Mouse (Mus musculus) adrenal gland, postnatal 4 days (tissue): Measurements from ENCODE around the gene Clpp. TPM values are rescaled to one million over a fixed set of nuclear protein-coding genes. Genes with fewer than 3 reads are reported as not detected.

Experiments
- DNase-seq, 2 experiments: peaks; one replicate each; pipeline ENCODE4 v3.0.0; 2021 to 2022; ENCODE audit warnings: low spot score in 2 of 2, mixed read lengths in 2 of 2
- total RNA-seq, 2 experiments: library from RNA; stranded (reverse); gene quantifications; 2 replicates each; pipeline ENCODE4 v1.2.3; 2021

The Clpp gene
- total RNA-seq, 2 experiments from 2014 or later = 79.6 to 82.7 TPM

DNA sequence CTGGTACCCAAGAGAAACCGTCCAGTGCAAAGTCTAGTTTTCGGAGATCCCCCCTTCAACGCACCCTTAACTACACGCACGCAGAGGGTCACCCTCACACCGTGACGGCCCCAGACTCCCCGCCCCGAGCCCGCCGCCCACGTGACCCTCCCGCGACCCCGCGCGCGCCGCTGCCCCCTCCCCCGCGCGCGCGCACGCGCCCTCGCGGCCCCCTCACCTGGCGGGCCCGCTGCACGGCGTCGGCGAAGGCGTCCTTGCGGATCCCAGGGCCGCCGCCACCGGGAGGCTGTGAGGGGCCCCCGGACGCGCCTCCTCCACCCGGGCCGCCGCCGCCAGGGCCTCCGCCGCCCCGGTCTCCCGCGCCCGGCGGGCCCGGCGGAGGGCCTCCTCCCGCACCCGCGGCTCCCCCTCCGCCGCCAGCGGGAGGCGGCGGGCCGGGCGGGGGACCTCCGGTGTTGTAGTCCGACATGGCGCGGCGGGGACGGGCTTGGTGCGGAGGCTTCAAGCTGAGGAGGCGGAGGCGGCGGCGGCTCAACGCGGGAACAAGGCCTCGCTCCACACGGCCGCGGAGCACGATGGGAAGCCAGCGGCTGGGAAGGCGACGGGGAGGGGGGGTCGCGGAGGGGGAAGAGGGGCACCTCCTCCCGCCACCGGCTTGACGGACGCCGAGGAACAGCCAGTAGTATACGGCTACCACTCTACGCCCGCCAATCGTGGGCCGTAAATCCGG is 41.0 kb downstream of the Clpp start, which contains the start of gene Khsrp:
TSS of gene Khsrp (minus strand) at position 592 of the 730 bp plus-strand sequence.
- peak in 1 of 2 experiments; percentile 25 for DNase-seq

DNA sequence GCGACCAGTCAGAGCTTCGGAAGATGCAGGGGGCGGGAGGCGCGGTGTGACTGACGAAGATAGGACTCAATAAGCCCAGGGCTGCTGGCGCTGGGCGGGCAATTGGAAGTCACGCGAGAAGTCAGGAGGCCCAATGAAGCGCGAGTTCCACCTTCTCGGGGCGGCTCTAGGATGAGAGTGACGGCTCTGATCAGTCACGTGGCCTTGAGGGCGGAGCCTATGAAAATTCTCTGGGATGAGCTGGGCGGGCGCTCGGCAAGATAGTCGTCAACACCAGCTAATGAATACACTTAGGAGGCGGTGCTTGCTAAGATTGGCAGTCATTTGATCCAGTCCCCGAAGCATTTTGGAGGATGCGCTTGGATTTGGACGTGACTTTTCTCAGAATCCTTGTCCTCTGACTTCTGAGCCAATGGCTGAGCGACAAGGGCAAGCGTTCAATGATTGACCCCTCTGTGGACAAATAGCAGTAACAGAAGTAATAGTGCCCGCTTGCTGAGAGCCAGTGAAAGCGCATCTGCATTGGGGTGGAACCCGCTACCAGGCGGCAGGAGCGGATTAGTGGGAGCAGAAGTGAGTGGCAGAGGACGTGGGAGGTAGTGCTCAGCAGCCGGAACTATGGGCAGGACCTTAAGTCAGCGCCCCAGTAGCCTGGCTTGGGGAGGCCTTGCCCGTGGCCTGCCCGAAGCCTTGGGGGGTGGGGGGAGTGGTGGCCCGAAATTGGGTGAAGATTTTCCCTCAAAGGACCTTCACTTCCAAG is 41.7 kb downstream of the Clpp start:
- DNase-seq = peak; percentile 85 to 96

- DNase-seq = no peak
Observed at GRCm38 (mm10) chr17:57032854-57033253, 42.7 kb downstream of the Clpp start.

DNA sequence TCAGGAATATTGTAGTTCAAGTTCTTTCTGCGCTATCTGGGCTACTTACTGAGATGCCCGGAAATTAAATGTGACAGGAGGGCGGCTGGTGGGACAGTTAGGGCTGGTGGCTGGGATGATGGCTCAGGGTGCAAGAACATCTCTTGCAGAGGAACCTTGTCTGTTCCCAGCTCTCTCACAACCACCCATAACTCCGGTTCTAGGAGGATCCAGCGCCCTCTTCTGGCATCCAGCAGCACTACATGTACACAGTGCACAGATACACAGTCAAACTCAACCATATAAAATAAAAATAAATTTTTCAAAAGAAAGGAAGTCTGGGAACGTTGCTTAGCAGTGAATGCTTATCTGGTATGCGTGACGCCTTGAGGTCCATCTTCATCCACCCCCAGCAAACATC is 48.9 kb downstream of the Clpp start:
- DNase-seq = no peak

DNA sequence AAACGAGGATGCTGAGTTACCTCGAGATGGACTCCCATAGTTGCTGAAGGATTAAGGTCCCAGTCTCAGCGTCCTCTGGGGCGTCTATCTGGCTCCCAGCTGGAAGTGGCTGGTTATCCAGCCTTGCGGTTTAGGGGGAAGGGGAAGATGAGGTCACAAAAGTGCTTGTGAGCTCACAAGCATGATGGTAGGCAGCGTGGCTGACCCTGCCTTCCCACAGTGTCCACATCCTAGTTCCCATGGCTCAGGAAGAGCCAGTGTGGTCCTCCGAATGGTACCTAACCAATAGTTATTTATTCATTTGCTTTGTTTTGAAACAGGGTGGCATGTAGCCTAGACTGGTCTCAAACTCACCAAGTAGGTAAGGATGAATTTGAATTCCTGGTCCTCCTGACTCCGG is 51.4 kb downstream of the Clpp start, which contains the start of gene Slc25a41:
TSS of gene Slc25a41 (minus strand) at position 101 of the 400 bp plus-strand sequence.
- no peak for DNase-seq

Other genes starting within 250 kb of the Clpp start
- 1 to 10 TPM; 4.1 to 5.2 TPM for gene Nrtn, start 232.8 kb upstream of the Clpp start, total RNA-seq
- 10 to 100 TPM; 53.0 to 56.2 TPM for gene Dus3l, start 225.5 kb upstream of the Clpp start, total RNA-seq
- under 1 TPM; 0.76 to 0.90 TPM for gene Prr22, start 220.1 kb upstream of the Clpp start, total RNA-seq
- 1 to 10 TPM; 7.4 to 7.6 TPM for gene Rfx2, start 159.3 kb upstream of the Clpp start, total RNA-seq
- under 1 TPM in 1 of 2 experiments, not detected in 1; 0.25 TPM for gene Acsbg2, start 115.9 kb upstream of the Clpp start, total RNA-seq
- 1 to 10 TPM; 1.1 to 2.7 TPM for gene 1700061G19Rik, start 114.8 kb upstream of the Clpp start, total RNA-seq
- 10 to 100 TPM; 34.4 to 38.9 TPM for gene Mllt1, start 54.9 kb upstream of the Clpp start, total RNA-seq
- under 1 TPM; 0.17 to 0.28 TPM for gene Acer1, start 8.2 kb upstream of the Clpp start, total RNA-seq
- gene Alkbh7, start 7.0 kb downstream of the Clpp start, total RNA-seq = 10 to 100 TPM; 63.6 to 63.7 TPM
- 1 to 10 TPM in 1 of 2 experiments, not detected in 1; 1.8 TPM for gene Pspn, start 9.7 kb downstream of the Clpp start, total RNA-seq
- gene Gtf2f1, start 21.0 kb downstream of the Clpp start, total RNA-seq = 10 to 100 TPM; 55.7 to 58.6 TPM
- gene Gm17949, start 21.2 kb downstream of the Clpp start, total RNA-seq = under 1 TPM; 0.25 to 0.45 TPM
- 100 to 1,000 TPM; 141 to 156 TPM for gene Khsrp, start 41.2 kb downstream of the Clpp start, total RNA-seq
- not detected for gene Slc25a41, start 51.3 kb downstream of the Clpp start, total RNA-seq
- gene Crb3, start 68.8 kb downstream of the Clpp start, total RNA-seq = 1 to 10 TPM; 2.6 to 7.3 TPM
- 10 to 100 TPM; 80.0 to 85.9 TPM for gene Slc25a23, start 69.6 kb downstream of the Clpp start, total RNA-seq
- gene Dennd1c, start 88.2 kb downstream of the Clpp start, total RNA-seq = 1 to 10 TPM; 1.6 to 2.6 TPM
- gene Tubb4a, start 97.5 kb downstream of the Clpp start, total RNA-seq = 10 to 100 TPM; 15.7 to 27.3 TPM
- gene Tnfsf9, start 115.0 kb downstream of the Clpp start, total RNA-seq = under 1 TPM; 0.40 to 0.45 TPM
- gene Cd70, start 159.5 kb downstream of the Clpp start, total RNA-seq = not detected
- under 1 TPM in 1 of 2 experiments, not detected in 1; 0.28 TPM for gene Tnfsf14, start 203.9 kb downstream of the Clpp start, total RNA-seq
- gene C3, start 237.8 kb downstream of the Clpp start, total RNA-seq = 100 to 1,000 TPM in 1 of 2 experiments, 10 to 100 TPM in 1; 60.7 to 452 TPM